Mouse (Mus musculus) myocyte (in vitro differentiated cells): ENCODE data around the gene Ulk4. TPM values are rescaled to one million over a fixed set of nuclear protein-coding genes. Genes with fewer than 3 reads are reported as not detected.

Experiments used
- H3K27me3 ChIP-seq: one replicate; pipeline ENCODE4 v1.6.1; 2011; ENCODE audit not compliant: control insufficient read depth, insufficient read depth, insufficient read length
- H3K36me3 ChIP-seq: one replicate; pipeline ENCODE4 v1.6.1; 2011; ENCODE audit not compliant: control insufficient read depth, insufficient read depth
- H3K4me2 ChIP-seq: one replicate; pipeline ENCODE4 v1.6.1; 2011; ENCODE audit warnings: low read depth, control low read depth
- H3K4me3 ChIP-seq: one replicate; pipeline ENCODE4 v1.5.1; 2011; ENCODE audit warnings: mild to moderate bottlenecking, control low read depth, moderate library complexity
- H3K79me2 ChIP-seq: one replicate; pipeline ENCODE4 v1.6.1; 2011; ENCODE audit not compliant: control insufficient read depth, insufficient read depth
- H3ac ChIP-seq: one replicate; pipeline ENCODE4 v1.6.1; 2011; ENCODE audit not compliant: control insufficient read depth, insufficient read length
- CEBPB ChIP-seq: IDR thresholded peaks from 2 replicates; pipeline ENCODE4 v1.6.1; 2011; ENCODE audit warnings: mild to moderate bottlenecking, moderate library complexity; ENCODE audit not compliant: poor library complexity, insufficient read depth, severe bottlenecking
- E2F4 ChIP-seq: IDR thresholded peaks from one replicate; pipeline ENCODE4 v1.6.1; 2011; ENCODE audit warnings: mild to moderate bottlenecking, control low read depth, moderate library complexity; ENCODE audit not compliant: insufficient read depth
- MAX ChIP-seq: IDR thresholded peaks from one replicate; pipeline ENCODE4 v1.6.1; 2011; ENCODE audit warnings: low read depth, mild to moderate bottlenecking, control low read depth
- MYOD1 ChIP-seq, 3 experiments: IDR thresholded peaks; one replicate each; pipeline ENCODE4 v1.6.1; 2011; ENCODE audit warnings: control low read depth in 2 of 3, low read depth in 2 of 3, mild to moderate bottlenecking in 2 of 3, moderate library complexity in 1 of 3; ENCODE audit not compliant: insufficient read length in 2 of 3, control insufficient read depth in 1 of 3
- MYOG ChIP-seq, 3 experiments: IDR thresholded peaks; one replicate each; pipeline ENCODE4 v1.6.1; 2011; ENCODE audit warnings: control low read depth in 2 of 3, low read depth in 2 of 3, mild to moderate bottlenecking in 2 of 3; ENCODE audit not compliant: insufficient read length in 2 of 3, control insufficient read depth in 1 of 3, insufficient read depth in 1 of 3
- POLR2A ChIP-seq: IDR thresholded peaks from one replicate; pipeline ENCODE4 v1.6.1; 2011; ENCODE audit warnings: low read depth, mild to moderate bottlenecking, control low read depth, moderate library complexity; ENCODE audit not compliant: insufficient read length
- POLR2AphosphoS2 ChIP-seq: IDR thresholded peaks from one replicate; pipeline ENCODE4 v1.6.1; 2011; ENCODE audit warnings: low read depth, control low read depth; ENCODE audit not compliant: insufficient read length
- REST ChIP-seq: IDR thresholded peaks from one replicate; pipeline ENCODE4 v1.6.1; 2011; ENCODE audit warnings: mild to moderate bottlenecking, control low read depth, moderate library complexity; ENCODE audit not compliant: insufficient read depth, insufficient read length
- SRF ChIP-seq: IDR thresholded peaks from one replicate; pipeline ENCODE4 v1.6.1; 2011; ENCODE audit warnings: low read depth; ENCODE audit not compliant: control insufficient read depth, insufficient read length
- TCF12 ChIP-seq: IDR thresholded peaks from one replicate; pipeline ENCODE4 v1.6.1; 2011; ENCODE audit warnings: mild to moderate bottlenecking, control low read depth; ENCODE audit not compliant: poor library complexity, insufficient read depth, severe bottlenecking
- TCF3 ChIP-seq: IDR thresholded peaks from one replicate; pipeline ENCODE4 v1.6.1; 2011; ENCODE audit warnings: low read depth, control low read depth; ENCODE audit not compliant: insufficient read length
- USF1 ChIP-seq: IDR thresholded peaks from one replicate; pipeline ENCODE4 v1.6.1; 2011; ENCODE audit warnings: low read depth, mild to moderate bottlenecking, control low read depth, moderate library complexity
- polyA plus RNA-seq: library from polyadenylated mRNA; unstranded; fragments of >200 nt; fragmentation: generic; extraction: Trizol; gene quantifications from one replicate; pipeline ENCODE4 v1.2.1, GENCODE M21; 2012; ENCODE audit warnings: missing spikeins

The Ulk4 gene
- polyA plus RNA-seq, 1 experiment: 0.85 TPM

- TF ChIP-seq REST (no peak), TCF12 (no peak), MAX (no peak)
- no peaks in the 10 kb centered on the region for H3K36me3 ChIP-seq
- H3K79me2 ChIP-seq: no peaks in the 10 kb centered on the region
- H3ac ChIP-seq: no peak overlapping the region
- no peak overlapping the region for H3K4me3 ChIP-seq
- H3K27me3 ChIP-seq: no peaks in the 10 kb centered on the region
- H3K4me2 ChIP-seq: no peak overlapping the region
Observed at GRCm38 (mm10) chr9:121092568-121092967, 184.4 kb downstream of the Ulk4 start.

- TF ChIP-seq TCF3 (no peak), E2F4 (no peak), MAX (no peak), MYOG (IDR thresholded peaks at IDR 0.05; ENCODE audit: control insufficient read depth in 1 of 3, insufficient read depth in 1 of 3, insufficient read length in 2 of 3, low read depth in 2 of 3) (no peak), USF1 (no peak), SRF (no peak), POLR2A (no peak), POLR2AphosphoS2 (no peak), CEBPB (no peak), REST (no peak), TCF12 (no peak), MYOD1 (IDR thresholded peaks at IDR 0.05; ENCODE audit: control insufficient read depth in 1 of 3, insufficient read length in 2 of 3, low read depth in 2 of 3) (no peak)
- Histone ChIP-seq H3K27me3 (no peaks in the 10 kb centered on the region), H3K79me2 (no peaks in the 10 kb centered on the region)
Observed at GRCm38 (mm10) chr9:121091016-121091735, 185.8 kb downstream of the Ulk4 start.

GRCm38 (mm10) chr9:121087661-121088060 is 189.3 kb downstream of the Ulk4 start:
- Histone ChIP-seq H3K36me3 (no peaks in the 10 kb centered on the region), H3K4me3 (no peak overlapping the region), H3ac (no peak overlapping the region), H3K79me2 (no peaks in the 10 kb centered on the region), H3K27me3 (no peaks in the 10 kb centered on the region), H3K4me2 (no peak overlapping the region)
- TF ChIP-seq SRF: no peak
- no peak for TF ChIP-seq E2F4
- TF ChIP-seq TCF12: no peak
- no peak for TF ChIP-seq POLR2A
- no peak for TF ChIP-seq MYOG (IDR thresholded peaks at IDR 0.05; ENCODE audit: control insufficient read depth in 1 of 3, insufficient read depth in 1 of 3, insufficient read length in 2 of 3, low read depth in 2 of 3)
- TF ChIP-seq CEBPB: no peak
- no peak for TF ChIP-seq TCF3
- TF ChIP-seq MYOD1 (IDR thresholded peaks at IDR 0.05; ENCODE audit: control insufficient read depth in 1 of 3, insufficient read length in 2 of 3, low read depth in 2 of 3): no peak
- TF ChIP-seq USF1: no peak
- no peak for TF ChIP-seq REST

More at GRCm38 (mm10) chr9:121091016-121091735, 185.8 kb downstream of the Ulk4 start:
- no peak overlapping the region for H3K4me2 ChIP-seq
- H3ac ChIP-seq: no peak overlapping the region
- H3K36me3 ChIP-seq: no peaks in the 10 kb centered on the region
- H3K4me3 ChIP-seq: no peak overlapping the region

GRCm38 (mm10) chr9:121084191-121084590 is 192.8 kb downstream of the Ulk4 start:
- no peak overlapping the region for H3K4me3 ChIP-seq
- no peak overlapping the region for H3ac ChIP-seq
- no peak overlapping the region for H3K4me2 ChIP-seq
- no peaks in the 10 kb centered on the region for H3K27me3 ChIP-seq
- TF ChIP-seq REST (no peak), USF1 (no peak), TCF3 (no peak), CEBPB (no peak), MAX (no peak), SRF (no peak), E2F4 (no peak), MYOD1 (IDR thresholded peaks at IDR 0.05; ENCODE audit: control insufficient read depth in 1 of 3, insufficient read length in 2 of 3, low read depth in 2 of 3) (no peak), MYOG (IDR thresholded peaks at IDR 0.05; ENCODE audit: control insufficient read depth in 1 of 3, insufficient read depth in 1 of 3, insufficient read length in 2 of 3, low read depth in 2 of 3) (no peak), TCF12 (no peak), POLR2A (no peak), POLR2AphosphoS2 (no peak)
- H3K79me2 ChIP-seq: no peaks in the 10 kb centered on the region
- H3K36me3 ChIP-seq: no peaks in the 10 kb centered on the region

- Histone ChIP-seq H3K79me2 (no peaks in the 10 kb centered on the region), H3K27me3 (no peaks in the 10 kb centered on the region), H3K4me2 (no peak overlapping the region), H3K36me3 (no peaks in the 10 kb centered on the region), H3ac (no peak overlapping the region), H3K4me3 (no peak overlapping the region)
- TF ChIP-seq MAX (no peak), SRF (no peak), TCF12 (no peak), MYOG (IDR thresholded peaks at IDR 0.05; ENCODE audit: control insufficient read depth in 1 of 3, insufficient read depth in 1 of 3, insufficient read length in 2 of 3, low read depth in 2 of 3) (no peak), REST (no peak), CEBPB (no peak), MYOD1 (IDR thresholded peaks at IDR 0.05; ENCODE audit: control insufficient read depth in 1 of 3, insufficient read length in 2 of 3, low read depth in 2 of 3) (no peak), USF1 (no peak), POLR2A (no peak), TCF3 (no peak)
Observed at GRCm38 (mm10) chr9:121080834-121081233, 196.2 kb downstream of the Ulk4 start.
